Mouse (Mus musculus) heart, postnatal 0 days (tissue): ENCODE results near the gene Brd7.

Source experiments
- CTCF ChIP-seq: IDR thresholded peaks from 2 replicates; pipeline ENCODE4 v1.5.1; 2016; ENCODE audit warnings: antibody characterized with exemption, control low read depth, low read depth
- EP300 ChIP-seq: IDR thresholded peaks from 2 replicates; pipeline ENCODE4 v1.6.1; 2016; ENCODE audit warnings: antibody characterized with exemption, low read depth

- TF ChIP-seq CTCF = no peak
- TF ChIP-seq EP300 = no peak
Measured at GRCm38 (mm10) chr8:88305814-88306213, 56.2 kb downstream of the Brd7 start.
